Mouse (Mus musculus): Measurements from ENCODE around the gene Ackr3. TPM values are rescaled to one million over a fixed set of nuclear protein-coding genes. Genes with fewer than 3 reads are reported as not detected.
A peak's percentile ranks its signal among the peaks of the same experiment; 100 is the strongest.

The Ackr3 gene
- polyA plus RNA-seq, 1 experiment from 2014 or later: 27.0 TPM

GRCm38 (mm10) chr1:90225603-90226254 is 21.9 kb downstream of the Ackr3 start:
- Histone ChIP-seq H3K27me3 (replicated peaks; ENCODE audit: control insufficient read depth, insufficient read depth, low read length) (no peaks in the 10 kb centered on the region), H3K4me2 (ENCODE audit: low read depth, low read length) (no peak overlapping the region), H3K27ac (replicated peaks; ENCODE audit: low read depth, low read length) (peak overlapping the region; percentile 50; the same call in 1 of the 2 replicates), H3K4me1 (ENCODE audit: control insufficient read depth, insufficient read depth, low read length) (peaks cover 52% of the 10 kb centered on the region), H3K9ac (ENCODE audit: low read depth, low read length) (no peak overlapping the region), H3K9me3 (ENCODE audit: control insufficient read depth, low read length) (no peaks in the 10 kb centered on the region), H3K36me3 (ENCODE audit: control insufficient read depth, insufficient read depth, low read length) (no peaks in the 10 kb centered on the region), H3K4me3 (ENCODE audit: low read depth, low read length) (no peak overlapping the region)
- DNase-seq (ENCODE audit: low spot score): no peak
- no peak for ATAC-seq (ENCODE audit: low read depth)
- 50% methylated on average over 9 of the region's 9 CpGs for WGBS

- DNase-seq (ENCODE audit: low spot score) (peak; percentile 74), ATAC-seq (ENCODE audit: low read depth) (peak; percentile 35; the same call in 1 of the 2 replicates)
- Histone ChIP-seq H3K36me3 (ENCODE audit: control insufficient read depth, insufficient read depth, low read length) (no peaks in the 10 kb centered on the region), H3K27ac (replicated peaks; ENCODE audit: low read depth, low read length) (peak overlapping the region; percentile 42; the same call in 1 of the 2 replicates), H3K27me3 (replicated peaks; ENCODE audit: control insufficient read depth, insufficient read depth, low read length) (no peaks in the 10 kb centered on the region), H3K4me2 (ENCODE audit: low read depth, low read length) (no peak overlapping the region), H3K4me1 (ENCODE audit: control insufficient read depth, insufficient read depth, low read length) (peaks cover 68% of the 10 kb centered on the region), H3K9me3 (ENCODE audit: control insufficient read depth, low read length) (no peaks in the 10 kb centered on the region), H3K4me3 (ENCODE audit: low read depth, low read length) (no peak overlapping the region), H3K9ac (ENCODE audit: low read depth, low read length) (no peak overlapping the region)
- 28% methylated on average over 12 of the region's 12 CpGs for WGBS
Observed at GRCm38 (mm10) chr1:90227684-90228322, 24.0 kb downstream of the Ackr3 start.

- peak; percentile 65 for DNase-seq (ENCODE audit: low spot score)
- H3K9ac ChIP-seq (ENCODE audit: low read depth, low read length): 0 out of 2 replicates have a peak overlapping the region, but pooled peaks have one; percentile 25
- H3K36me3 ChIP-seq (ENCODE audit: control insufficient read depth, insufficient read depth, low read length): no peaks in the 10 kb centered on the region
- WGBS: 35% methylated on average over 9 of the region's 9 CpGs
- no peak overlapping the region for H3K4me3 ChIP-seq (ENCODE audit: low read depth, low read length)
- 0 out of 2 replicates have a peak, but pooled peaks have one; percentile 42 for ATAC-seq (ENCODE audit: low read depth)
- no peaks in the 10 kb centered on the region for H3K27me3 ChIP-seq (replicated peaks; ENCODE audit: control insufficient read depth, insufficient read depth, low read length)
- H3K9me3 ChIP-seq (ENCODE audit: control insufficient read depth, low read length): no peaks in the 10 kb centered on the region
- H3K4me2 ChIP-seq (ENCODE audit: low read depth, low read length): no peak overlapping the region
- H3K27ac ChIP-seq (replicated peaks; ENCODE audit: low read depth, low read length): peak overlapping the region; percentile 42; the same call in 1 of the 2 replicates
- H3K4me1 ChIP-seq (ENCODE audit: control insufficient read depth, insufficient read depth, low read length): peaks cover 73% of the 10 kb centered on the region
Observed at GRCm38 (mm10) chr1:90228323-90228697, 24.5 kb downstream of the Ackr3 start.

DNA sequence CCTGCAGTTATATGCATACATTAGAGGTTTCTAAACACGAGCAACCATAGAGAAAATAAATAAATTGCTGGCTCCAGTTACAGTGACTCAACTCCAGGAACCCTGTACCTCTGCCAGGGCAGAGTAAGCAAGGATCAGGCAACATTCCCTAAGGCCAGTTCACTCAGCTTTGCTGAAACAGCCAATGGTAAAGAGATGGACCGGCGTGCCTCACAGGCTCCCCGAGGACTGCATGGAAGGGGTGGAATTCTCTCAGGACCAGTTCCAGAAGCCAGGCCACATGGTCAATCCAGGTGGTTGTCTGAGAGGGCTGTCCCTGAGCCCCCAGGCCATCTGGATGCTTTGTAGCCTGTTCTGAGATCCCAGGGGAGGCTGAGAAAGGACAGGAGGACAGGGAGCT is 26.8 kb downstream of the Ackr3 start:
- ATAC-seq (ENCODE audit: low read depth): no peak
- H3K27ac ChIP-seq (replicated peaks; ENCODE audit: low read depth, low read length): no peak overlapping the region
- H3K4me1 ChIP-seq (ENCODE audit: control insufficient read depth, insufficient read depth, low read length): peaks cover 89% of the 10 kb centered on the region

DNA sequence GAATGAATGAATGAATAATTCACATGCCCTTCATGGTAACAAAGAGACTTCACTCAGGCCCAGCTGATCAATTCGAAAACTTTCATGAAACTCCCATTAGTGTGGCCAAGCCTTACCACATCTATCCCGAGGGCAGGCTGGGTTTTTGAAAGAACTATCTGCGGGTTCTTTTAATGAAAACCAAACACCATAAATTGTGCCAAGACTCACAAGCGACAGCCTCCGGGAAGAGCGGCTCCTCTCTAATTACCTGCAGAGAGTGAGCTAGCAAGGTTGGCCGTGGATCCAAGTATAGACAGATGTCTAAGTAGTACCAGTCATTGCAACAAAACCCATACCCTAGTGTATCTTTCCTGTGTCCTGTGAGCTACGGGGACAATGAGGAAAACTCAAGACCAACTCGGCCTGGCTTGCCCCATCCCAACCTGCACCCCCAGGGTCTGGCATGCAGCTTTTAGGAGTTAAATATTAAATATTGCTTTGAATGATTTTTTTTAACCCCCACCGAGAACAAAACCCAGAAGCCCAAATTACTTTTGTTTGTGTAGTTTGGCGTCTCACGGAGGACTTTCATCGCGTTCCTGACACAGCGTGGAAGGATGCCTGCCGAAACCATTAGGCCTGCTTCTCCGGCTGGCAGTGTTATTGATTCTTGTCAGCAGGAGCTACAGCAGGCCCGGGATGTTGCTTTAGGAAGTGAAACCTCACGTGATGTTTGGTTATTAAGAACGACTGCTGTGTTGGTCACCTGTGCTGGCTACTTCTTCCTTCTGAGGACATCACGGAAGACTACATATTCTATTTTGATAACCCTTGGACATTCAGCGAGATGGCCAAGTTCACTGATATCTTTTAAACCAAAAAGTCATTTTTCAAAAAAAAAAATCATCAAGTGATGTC is 28.1 kb downstream of the Ackr3 start:
- H3K4me1 ChIP-seq (ENCODE audit: control insufficient read depth, insufficient read depth, low read length): peaks cover 81% of the 10 kb centered on the region
- H3K36me3 ChIP-seq (ENCODE audit: control insufficient read depth, insufficient read depth, low read length): no peaks in the 10 kb centered on the region
- H3K4me2 ChIP-seq (ENCODE audit: low read depth, low read length): peak overlapping the region; percentile 16; the same call in 1 of the 2 replicates
- H3K27me3 ChIP-seq (replicated peaks; ENCODE audit: control insufficient read depth, insufficient read depth, low read length): no peaks in the 10 kb centered on the region
- 34% methylated on average over 22 of the region's 22 CpGs for WGBS
- no peak; the same call in 1 of the 2 replicates for ATAC-seq (ENCODE audit: low read depth)
- H3K4me3 ChIP-seq (ENCODE audit: low read depth, low read length): no peak overlapping the region
- peak overlapping the region; percentile 42 for H3K27ac ChIP-seq (replicated peaks; ENCODE audit: low read depth, low read length)
- H3K9ac ChIP-seq (ENCODE audit: low read depth, low read length): no peak overlapping the region
- H3K9me3 ChIP-seq (ENCODE audit: control insufficient read depth, low read length): no peaks in the 10 kb centered on the region
- DNase-seq (ENCODE audit: low spot score): peak; percentile 82

More for the DNA sequence above, 26.8 kb downstream of the Ackr3 start:
- no peaks in the 10 kb centered on the region for H3K9me3 ChIP-seq (ENCODE audit: control insufficient read depth, low read length)
- H3K4me2 ChIP-seq (ENCODE audit: low read depth, low read length): no peak overlapping the region
- no peak overlapping the region for H3K9ac ChIP-seq (ENCODE audit: low read depth, low read length)
- no peaks in the 10 kb centered on the region for H3K36me3 ChIP-seq (ENCODE audit: control insufficient read depth, insufficient read depth, low read length)
- no peaks in the 10 kb centered on the region for H3K27me3 ChIP-seq (replicated peaks; ENCODE audit: control insufficient read depth, insufficient read depth, low read length)
- H3K4me3 ChIP-seq (ENCODE audit: low read depth, low read length): no peak overlapping the region
- 42% methylated on average over 4 of the region's 4 CpGs for WGBS
- DNase-seq (ENCODE audit: low spot score): peak; percentile 70

DNA sequence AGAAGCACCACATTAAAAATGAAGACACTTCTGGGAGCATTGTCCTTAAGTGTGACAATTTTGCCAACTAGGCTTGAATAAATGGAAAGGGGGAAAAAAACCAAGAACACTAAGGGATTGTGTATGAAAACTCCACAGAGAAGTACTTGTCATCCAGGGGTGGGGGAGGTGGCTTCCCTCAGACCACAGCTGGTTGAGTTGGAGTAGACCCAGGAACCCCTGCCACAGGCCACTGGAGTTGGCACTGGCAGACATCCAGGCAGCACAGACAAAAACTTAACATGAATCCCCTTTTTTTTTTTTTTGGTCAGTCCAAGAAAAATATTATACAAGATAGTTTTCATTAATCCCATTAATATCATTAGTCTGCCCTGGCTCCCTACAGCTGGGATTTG is 28.7 kb downstream of the Ackr3 start:
- Histone ChIP-seq H3K27me3 (replicated peaks; ENCODE audit: control insufficient read depth, insufficient read depth, low read length) (no peaks in the 10 kb centered on the region), H3K4me3 (ENCODE audit: low read depth, low read length) (no peak overlapping the region), H3K27ac (replicated peaks; ENCODE audit: low read depth, low read length) (peak overlapping the region; percentile 42), H3K4me2 (ENCODE audit: low read depth, low read length) (no peak overlapping the region), H3K36me3 (ENCODE audit: control insufficient read depth, insufficient read depth, low read length) (no peaks in the 10 kb centered on the region), H3K4me1 (ENCODE audit: control insufficient read depth, insufficient read depth, low read length) (peaks cover 80% of the 10 kb centered on the region), H3K9me3 (ENCODE audit: control insufficient read depth, low read length) (no peaks in the 10 kb centered on the region), H3K9ac (ENCODE audit: low read depth, low read length) (no peak overlapping the region)
- DNase-seq (ENCODE audit: low spot score) (peak; percentile 80), ATAC-seq (ENCODE audit: low read depth) (no peak)

- WGBS: 31% methylated on average over 11 of the region's 11 CpGs
- ATAC-seq (ENCODE audit: low read depth) (peak; percentile 34; the same call in 1 of the 2 replicates), DNase-seq (ENCODE audit: low spot score) (peak; percentile 83)
- Histone ChIP-seq H3K27ac (replicated peaks; ENCODE audit: low read depth, low read length) (no peak overlapping the region; the same call in 1 of the 2 replicates), H3K36me3 (ENCODE audit: control insufficient read depth, insufficient read depth, low read length) (no peaks in the 10 kb centered on the region), H3K9ac (ENCODE audit: low read depth, low read length) (no peak overlapping the region), H3K4me3 (ENCODE audit: low read depth, low read length) (no peak overlapping the region), H3K9me3 (ENCODE audit: control insufficient read depth, low read length) (no peaks in the 10 kb centered on the region), H3K4me2 (ENCODE audit: low read depth, low read length) (no peak overlapping the region), H3K4me1 (ENCODE audit: control insufficient read depth, insufficient read depth, low read length) (peaks cover 58% of the 10 kb centered on the region), H3K27me3 (replicated peaks; ENCODE audit: control insufficient read depth, insufficient read depth, low read length) (no peaks in the 10 kb centered on the region)
Observed at GRCm38 (mm10) chr1:90234620-90235054, 30.9 kb downstream of the Ackr3 start.

- Histone ChIP-seq H3K9me3 (ENCODE audit: control insufficient read depth, low read length) (no peaks in the 10 kb centered on the region), H3K27ac (replicated peaks; ENCODE audit: low read depth, low read length) (no peak overlapping the region), H3K9ac (ENCODE audit: low read depth, low read length) (no peak overlapping the region), H3K27me3 (replicated peaks; ENCODE audit: control insufficient read depth, insufficient read depth, low read length) (no peaks in the 10 kb centered on the region), H3K4me3 (ENCODE audit: low read depth, low read length) (no peak overlapping the region), H3K36me3 (ENCODE audit: control insufficient read depth, insufficient read depth, low read length) (no peaks in the 10 kb centered on the region), H3K4me2 (ENCODE audit: low read depth, low read length) (no peak overlapping the region), H3K4me1 (ENCODE audit: control insufficient read depth, insufficient read depth, low read length) (peaks cover 38% of the 10 kb centered on the region)
- DNase-seq (ENCODE audit: low spot score) (no peak), ATAC-seq (ENCODE audit: low read depth) (no peak)
- WGBS: 82% methylated on average over 2 of the region's 2 CpGs
Observed at GRCm38 (mm10) chr1:90236640-90237039, 32.9 kb downstream of the Ackr3 start.

Data from embryonic facial prominence, embryonic 14.5 days (tissue).